In genomic region chr13:38527797-38528650, GRCm38 (mm10) we compare ENCODE assay signal across 8 mouse cellular contexts. TPM values are rescaled to one million over a fixed set of nuclear protein-coding genes. Genes with fewer than 3 reads are reported as not detected.
A peak's percentile ranks its signal among the peaks of the same experiment; 100 is the strongest.
DNase-seq lines count a peak whose midpoint lies in the region; ATAC-seq and TF ChIP-seq lines count a peak whose summit lies in the region.

No protein-coding gene starts in this region.

- WGBS in hindbrain, postnatal 0 days: under 1% methylated on average over 55 of the region's 87 CpGs

- peaks cover 14% of the 10 kb centered on the region; the same call in 1 of the 2 replicates for H3K4me1 ChIP-seq in hindbrain, postnatal 0 days (ENCODE audit: insufficient read depth, low read length)

- H3K9me3 ChIP-seq in hindbrain, postnatal 0 days (ENCODE audit: low read length): no peaks in the 10 kb centered on the region

- intact Hi-C loops in gastrocnemius, adult 2 months (cut with DNase I): loop anchor here (5.0 kb wide), 1 partner anchor 54 kb away; no protein-coding TSS in a partner anchor
- intact Hi-C loops in left cerebral cortex, adult 2 months (cut with DNase I): loop anchor here (5.0 kb wide), 1 partner anchor 181 kb away; the partner anchor contains the start of gene Bmp6

- ATAC-seq in hindbrain, postnatal 0 days: peak; percentile 91
- ATAC-seq in megakaryocyte, adult 5-6 weeks (ENCODE audit: poor library complexity, severe bottlenecking): peak; percentile 85

- H3K9ac ChIP-seq in hindbrain, postnatal 0 days (replicated peaks; ENCODE audit: low read length): peak overlapping the region; percentile 79

- no peak for TF ChIP-seq CTCF in gastrocnemius, adult 2 months (IDR thresholded peaks at IDR 0.05)
- no peak for TF ChIP-seq CTCF in hindbrain, postnatal 0 days (IDR thresholded peaks at IDR 0.05; ENCODE audit: low read depth)
- no peak for TF ChIP-seq CTCF in left cerebral cortex, adult 2 months (IDR thresholded peaks at IDR 0.05)

- H3K4me2 ChIP-seq in hindbrain, postnatal 0 days (ENCODE audit: low read depth, low read length): peak overlapping the region; percentile 91

- peak overlapping the region; percentile 97 for H3K27ac ChIP-seq in gastrocnemius, adult 2 months
- H3K27ac ChIP-seq in hindbrain, postnatal 0 days: peak overlapping the region; percentile 83
- H3K27ac ChIP-seq in left cerebral cortex, adult 2 months: peak overlapping the region; percentile 84

- peak overlapping the region; percentile 98 for H3K4me3 ChIP-seq in gastrocnemius, adult 2 months
- peak overlapping the region; percentile 62 for H3K4me3 ChIP-seq in hindbrain, postnatal 0 days (ENCODE audit: low read length)
- H3K4me3 ChIP-seq in left cerebral cortex, adult 2 months: peak overlapping the region; percentile 84

- DNase-seq in WW6 (ENCODE audit: low read depth, low spot score): peak; percentile 61
- peak; percentile 60 to 77 for DNase-seq in cerebellum, postnatal 4 days (ENCODE audit: low spot score in 2 of 2)
- peak; percentile 92 for DNase-seq in gastrocnemius, adult 2 months
- peak; percentile 87 for DNase-seq in hindbrain, postnatal 0 days (ENCODE audit: low spot score)
- DNase-seq in left cerebral cortex, adult 2 months (ENCODE audit: extremely low spot score in 1 of 2, low spot score in 2 of 2): peak; percentile 85 to 87
- DNase-seq in right cerebral cortex, adult 18-20 months: peak; percentile 85
- DNase-seq in urinary bladder, adult 2 months (ENCODE audit: low spot score): peak; percentile 84

- no peaks in the 10 kb centered on the region for H3K27me3 ChIP-seq in hindbrain, postnatal 0 days (ENCODE audit: insufficient read depth, low read length)

- no peaks in the 10 kb centered on the region for H3K36me3 ChIP-seq in hindbrain, postnatal 0 days (ENCODE audit: insufficient read depth, low read length)

RNA-seq across cellular contexts. Expression of gene Txndc5, which starts 0.6 kb away (rescaled TPM):
- 10 to 100 TPM; 22.1 to 35.0 TPM for total RNA-seq in gastrocnemius, adult 2 months (2021)
- 92.2 and 110 TPM in 2 replicates for total RNA-seq in hindbrain, postnatal 0 days (2014; rRNA removed)
- polyA plus RNA-seq in hindbrain, postnatal 0 days (2015; fragmentation: Nextera tagmentation; extraction: Ambion mirVana): 76.9 and 81.0 TPM in 2 replicates
- total RNA-seq in left cerebral cortex, adult 2 months (2021): 10 to 100 TPM; 47.0 to 47.4 TPM
- total RNA-seq in megakaryocyte, adult 5-6 weeks (2015): 94.2 and 101 TPM in 2 replicates
- total RNA-seq in megakaryocyte, adult 5-6 weeks (2017): 92.2 and 96.8 TPM in 2 replicates
- polyA plus RNA-seq in urinary bladder, adult 2 months (2012; rRNA removed): 108 and 144 TPM in 2 replicates

Comparison
In these comparisons a context has a peak if more than half of its experiments do, and no peak if none do; other contexts are left out.
1. Peak in every context shown above with its lines: DNase-seq, ATAC-seq, H3K4me3 ChIP-seq and H3K27ac ChIP-seq.